Mouse (Mus musculus): ENCODE data around the gene Med24.

- TF ChIP-seq CTCF (IDR thresholded peaks at IDR 0.05; ENCODE audit: extremely low read depth, insufficient read depth, low read length) (no peak), POLR2A (IDR thresholded peaks at IDR 0.05; ENCODE audit: extremely low read depth, insufficient read depth, low read length) (no peak)
These were observed 48.7 kb upstream of the Med24 start for GRCm38 (mm10) chr11:98777888-98778287.
